Mouse (Mus musculus): ENCODE data around the gene Nup50. TPM values are rescaled to one million over a fixed set of nuclear protein-coding genes. Genes with fewer than 3 reads are reported as not detected.

The Nup50 gene
- total and polyA plus RNA-seq, 3 experiments: 54.7 to 98.4 TPM; not detected in 1

DNA sequence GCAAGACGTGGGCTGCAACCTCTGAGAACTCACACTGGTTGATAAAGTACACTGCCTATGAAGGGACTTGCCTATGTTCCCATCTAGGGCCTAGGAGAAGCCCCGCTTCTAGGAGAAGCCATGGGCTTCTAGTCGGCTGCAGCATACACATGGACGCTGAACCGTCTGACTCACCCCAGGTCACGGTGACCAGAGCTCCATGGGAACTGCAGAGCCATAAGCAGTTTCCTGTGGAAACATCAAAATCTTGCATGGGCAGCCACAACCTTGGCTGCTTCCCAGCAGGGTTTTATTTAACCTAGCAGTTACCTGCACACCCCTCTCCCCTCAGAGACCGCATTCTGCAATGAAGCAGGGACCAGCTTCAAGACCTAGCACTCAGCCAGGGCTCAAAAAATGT is 60.5 kb downstream of the Nup50 start:
- H3K27ac ChIP-seq (ENCODE audit: control insufficient read depth, low read depth, low read length): no peak overlapping the region

GRCm38 (mm10) chr15:84985516-84986160 is 62.4 kb downstream of the Nup50 start:
- Histone ChIP-seq H3K4me1 (ENCODE audit: control insufficient read depth in 1 of 2, insufficient read depth in 2 of 2, low read length in 2 of 2) (peaks cover 0 to 14% of the 10 kb centered on the region in 2 experiments; a peak in 2 of 4 replicates), H3K27me3 (ENCODE audit: control insufficient read depth in 1 of 2, insufficient read depth in 2 of 2, low read length in 2 of 2) (no peaks in the 10 kb centered on the region), H3K9ac (ENCODE audit: control insufficient read depth, low read depth, low read length, poor library complexity, severe bottlenecking) (no peak overlapping the region), H3K9me3 (replicated peaks; ENCODE audit: insufficient read depth, low read length) (no peaks in the 10 kb centered on the region), H3K4me3 (ENCODE audit: control insufficient read depth in 1 of 2, insufficient read depth in 1 of 2, low read depth in 2 of 2, low read length in 2 of 2) (no peak overlapping the region), H3K36me3 (ENCODE audit: control insufficient read depth in 1 of 2, insufficient read depth in 2 of 2, low read length in 2 of 2) (peaks cover 0 to 7% of the 10 kb centered on the region in 2 experiments; a peak in 2 of 4 replicates), H3K27ac (ENCODE audit: control insufficient read depth, low read depth, low read length) (no peak overlapping the region), H3K79me2 (ENCODE audit: control insufficient read depth, insufficient read depth, low read length, poor library complexity) (peaks cover 5% of the 10 kb centered on the region)
- no peak for DNase-seq (ENCODE audit: low read depth, low spot score)
- TF ChIP-seq EP300 (IDR thresholded peaks at IDR 0.05; ENCODE audit: low read depth in 1 of 2, low read length in 2 of 2): no peak
- TF ChIP-seq MEF2A (IDR thresholded peaks at IDR 0.05; ENCODE audit: extremely low read depth, insufficient replicate concordance, low read depth, low read length, poor library complexity, severe bottlenecking): no peak
- TF ChIP-seq CHD2 (IDR thresholded peaks at IDR 0.05; ENCODE audit: low read length): no peak
- no peak for TF ChIP-seq ZMIZ1 (IDR thresholded peaks at IDR 0.05; ENCODE audit: low read depth, low read length)
- TF ChIP-seq ZNF384 (IDR thresholded peaks at IDR 0.05; ENCODE audit: low read depth, low read length): no peak
- TF ChIP-seq NRF1 (IDR thresholded peaks at IDR 0.05; ENCODE audit: insufficient read depth, low read depth, low read length, poor library complexity, severe bottlenecking): no peak

More for the DNA sequence above, 60.5 kb downstream of the Nup50 start:
- Histone ChIP-seq H3K9ac (ENCODE audit: control insufficient read depth, low read depth, low read length, poor library complexity, severe bottlenecking) (no peak overlapping the region), H3K79me2 (ENCODE audit: control insufficient read depth, insufficient read depth, low read length, poor library complexity) (peaks cover 5% of the 10 kb centered on the region), H3K27me3 (ENCODE audit: control insufficient read depth in 1 of 2, insufficient read depth in 2 of 2, low read length in 2 of 2) (no peaks in the 10 kb centered on the region), H3K4me3 (ENCODE audit: control insufficient read depth in 1 of 2, insufficient read depth in 1 of 2, low read depth in 2 of 2, low read length in 2 of 2) (no peak overlapping the region), H3K36me3 (ENCODE audit: control insufficient read depth in 1 of 2, insufficient read depth in 2 of 2, low read length in 2 of 2) (peaks cover 0 to 7% of the 10 kb centered on the region in 2 experiments; a peak in 2 of 4 replicates), H3K9me3 (replicated peaks; ENCODE audit: insufficient read depth, low read length) (no peaks in the 10 kb centered on the region), H3K4me1 (ENCODE audit: control insufficient read depth in 1 of 2, insufficient read depth in 2 of 2, low read length in 2 of 2) (peaks cover 0 to 14% of the 10 kb centered on the region in 2 experiments; a peak in 2 of 4 replicates)
- TF ChIP-seq RCOR1 (IDR thresholded peaks at IDR 0.05; ENCODE audit: low read depth, low read length): no peak
- no peak for TF ChIP-seq NELFE (IDR thresholded peaks at IDR 0.05; ENCODE audit: low read depth, low read length)
- TF ChIP-seq ELF1 (IDR thresholded peaks at IDR 0.05; ENCODE audit: low read depth, low read length): no peak
- TF ChIP-seq POLR2AphosphoS5 (IDR thresholded peaks at IDR 0.05; ENCODE audit: borderline replicate concordance, low read depth, low read length): no peak
- no peak for TF ChIP-seq ZC3H11A (IDR thresholded peaks at IDR 0.05; ENCODE audit: low read depth, low read length)
- TF ChIP-seq BHLHE40 (IDR thresholded peaks at IDR 0.05; ENCODE audit: borderline replicate concordance, low read depth, low read length): no peak
- no peak for TF ChIP-seq ETS1 (IDR thresholded peaks at IDR 0.05; ENCODE audit: low read depth, low read length)
- TF ChIP-seq RAD21 (IDR thresholded peaks at IDR 0.05; ENCODE audit: low read depth, low read length): no peak
- TF ChIP-seq POLR2AphosphoS2 (IDR thresholded peaks at IDR 0.05; ENCODE audit: low read length): no peak
- no peak for TF ChIP-seq USF2 (IDR thresholded peaks at IDR 0.05; ENCODE audit: borderline replicate concordance in 1 of 2, insufficient read depth in 1 of 2, low read depth in 1 of 2, low read length in 2 of 2)
- no peak for TF ChIP-seq JUND (IDR thresholded peaks at IDR 0.05; ENCODE audit: low read depth, low read length)
- no peak for TF ChIP-seq ZMIZ1 (IDR thresholded peaks at IDR 0.05; ENCODE audit: low read depth, low read length)
- TF ChIP-seq SMC3 (IDR thresholded peaks at IDR 0.05; ENCODE audit: low read depth, low read length): no peak
- no peak for TF ChIP-seq TBP (IDR thresholded peaks at IDR 0.05; ENCODE audit: low read depth, low read length)
- TF ChIP-seq UBTF (IDR thresholded peaks at IDR 0.05; ENCODE audit: borderline replicate concordance, insufficient read depth, low read depth, low read length): no peak
- TF ChIP-seq MYB (IDR thresholded peaks at IDR 0.05; ENCODE audit: low read depth, low read length): no peak
- TF ChIP-seq CHD2 (IDR thresholded peaks at IDR 0.05; ENCODE audit: low read length): no peak
- no peak for TF ChIP-seq EP300 (IDR thresholded peaks at IDR 0.05; ENCODE audit: low read depth in 1 of 2, low read length in 2 of 2)
- TF ChIP-seq SIN3A (IDR thresholded peaks at IDR 0.05; ENCODE audit: low read length): no peak
- DNase-seq (ENCODE audit: low read depth, low spot score): no peak
